Mouse (Mus musculus) CD4-positive helper T cell, adult 2 months (primary cell): ENCODE data around the gene Inafm2.

Experiments used
- DNase-seq: peaks from one replicate; pipeline ENCODE4 v3.0.0-alpha.2; 2012; ENCODE audit warnings: low read depth, missing footprints, low spot score

Inafm2 gene

GRCm38 (mm10) chr2:118756103-118756502 is 10.5 kb downstream of the Inafm2 start:
- no peak for DNase-seq

DNA sequence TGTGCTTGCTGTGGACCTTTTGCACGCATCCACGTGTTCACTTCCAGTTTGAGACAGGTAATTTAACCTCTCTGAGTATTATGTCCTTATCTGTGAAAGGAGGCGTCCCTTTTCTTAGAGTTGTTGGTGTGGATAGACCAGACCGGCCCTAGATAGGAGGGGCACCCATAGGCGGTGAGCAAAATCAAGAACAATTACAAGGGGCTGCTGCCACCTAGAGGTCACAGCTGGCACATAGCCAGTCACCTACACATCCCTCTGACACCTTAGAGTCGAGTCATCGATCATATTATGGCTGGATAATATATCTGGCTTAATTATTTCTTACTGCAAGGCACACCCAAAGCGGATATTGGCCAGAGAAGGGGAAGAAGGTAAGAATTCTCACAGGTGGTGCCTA is 14.3 kb downstream of the Inafm2 start:
- peak; percentile 80 for DNase-seq

DNA sequence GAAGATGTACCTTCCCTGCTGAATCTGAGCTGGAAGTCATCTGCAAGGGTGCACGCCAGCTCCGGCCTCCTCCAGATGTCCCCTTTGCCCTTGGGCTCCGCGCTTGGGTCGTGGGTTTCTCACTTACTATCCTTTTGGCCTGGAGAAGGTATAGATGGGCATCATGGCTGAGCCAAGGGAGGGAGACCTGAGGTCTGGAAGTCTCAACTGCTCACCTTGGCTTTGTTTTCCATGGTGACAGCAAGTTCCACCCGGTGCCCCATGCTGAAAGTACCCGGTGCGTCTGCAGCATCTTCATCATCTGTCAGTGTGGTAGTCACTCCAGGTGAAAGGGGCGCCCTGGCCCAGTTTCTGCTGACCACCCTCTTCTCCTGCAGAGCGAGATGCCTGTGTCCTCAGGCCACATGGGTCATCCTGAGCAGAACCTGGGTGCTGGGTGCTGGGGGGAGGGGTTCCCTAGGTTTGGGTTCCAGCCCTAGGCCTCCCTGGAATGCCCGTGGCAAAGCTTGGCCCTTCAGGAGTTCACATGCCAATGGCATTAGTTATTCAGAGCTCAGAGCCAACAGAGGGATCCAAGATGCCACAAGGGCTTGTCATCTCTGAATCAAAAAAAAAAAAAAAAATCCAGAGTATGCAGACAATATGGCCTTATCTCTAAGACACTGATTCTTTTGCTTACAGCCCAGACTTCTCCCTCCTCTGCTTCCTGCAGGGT is 14.9 kb downstream of the Inafm2 start:
- no peak for DNase-seq

GRCm38 (mm10) chr2:118761358-118761757 is 15.8 kb downstream of the Inafm2 start:
- no peak for DNase-seq

- peak; percentile 61 for DNase-seq
These were observed 16.6 kb downstream of the Inafm2 start, which contains the start of gene Ccdc9b for GRCm38 (mm10) chr2:118761906-118762783. Ccdc9b (minus strand) TSS chr2:118762661.

DNA sequence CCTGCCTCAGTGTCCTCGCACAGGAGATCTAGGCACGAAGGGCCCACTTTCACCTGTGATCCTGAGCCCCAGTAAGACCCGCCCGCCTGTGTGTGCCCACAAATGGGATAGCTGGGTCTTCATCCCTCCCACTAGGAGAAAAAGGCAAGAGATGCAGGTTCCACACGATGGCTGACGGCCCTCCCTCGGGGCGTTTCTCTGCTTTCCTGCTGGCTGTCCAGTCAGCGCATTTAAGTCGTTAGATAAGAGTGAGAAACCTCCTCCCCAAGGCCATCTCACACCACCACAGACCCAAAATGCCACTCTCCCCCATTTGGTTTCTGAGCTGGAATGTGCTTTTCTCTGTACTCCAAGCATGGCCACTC is 17.2 kb downstream of the Inafm2 start:
- DNase-seq = no peak

GRCm38 (mm10) chr2:118763469-118763868 is 17.9 kb downstream of the Inafm2 start:
- DNase-seq = no peak

DNA sequence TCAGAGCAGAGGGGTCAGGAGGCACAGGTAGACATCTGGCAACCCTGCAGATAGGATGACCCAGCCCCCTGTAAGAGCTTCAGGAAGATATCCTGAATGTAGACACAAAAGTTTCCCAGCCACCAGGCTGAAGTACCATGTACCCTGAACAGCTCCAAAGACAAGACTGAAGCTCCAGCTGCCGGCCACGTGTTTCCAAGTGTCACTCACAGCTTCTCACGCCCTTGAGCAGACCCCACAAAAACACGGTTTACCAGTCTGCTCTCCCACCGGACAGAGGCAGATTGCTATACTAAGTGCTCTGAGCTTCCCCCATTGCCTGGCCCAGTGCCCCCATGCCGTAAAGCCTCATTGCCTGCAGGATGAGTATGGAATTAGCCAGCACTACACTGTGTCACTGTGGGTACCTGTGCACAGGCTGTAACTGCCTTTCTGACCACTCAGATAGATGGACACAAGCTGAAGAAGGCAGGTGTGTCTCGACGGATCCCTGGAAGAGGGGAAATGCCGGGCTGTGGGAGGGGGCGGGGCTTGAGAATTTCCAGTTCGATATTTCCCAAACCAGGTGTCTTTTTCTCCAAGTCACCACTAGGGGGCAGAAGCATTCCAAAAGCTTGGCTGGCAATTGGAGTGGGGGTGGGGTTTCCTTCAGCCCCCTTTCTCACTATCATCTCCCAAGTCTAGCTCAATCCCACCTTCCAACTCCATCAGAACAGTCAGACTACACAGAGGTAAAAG is 18.7 kb downstream of the Inafm2 start:
- peak; percentile 51 for DNase-seq

GRCm38 (mm10) chr2:118764875-118765274 is 19.3 kb downstream of the Inafm2 start:
- no peak for DNase-seq

- DNase-seq = no peak
These were observed 20.8 kb downstream of the Inafm2 start for GRCm38 (mm10) chr2:118766041-118767033.

- no peak for DNase-seq
These were observed 26.8 kb downstream of the Inafm2 start, which contains the start of gene Phgr1 for GRCm38 (mm10) chr2:118772158-118772874. Phgr1 (plus strand) TSS chr2:118772769.

GRCm38 (mm10) chr2:118774536-118774935 is 29.0 kb downstream of the Inafm2 start:
- DNase-seq = no peak

DNA sequence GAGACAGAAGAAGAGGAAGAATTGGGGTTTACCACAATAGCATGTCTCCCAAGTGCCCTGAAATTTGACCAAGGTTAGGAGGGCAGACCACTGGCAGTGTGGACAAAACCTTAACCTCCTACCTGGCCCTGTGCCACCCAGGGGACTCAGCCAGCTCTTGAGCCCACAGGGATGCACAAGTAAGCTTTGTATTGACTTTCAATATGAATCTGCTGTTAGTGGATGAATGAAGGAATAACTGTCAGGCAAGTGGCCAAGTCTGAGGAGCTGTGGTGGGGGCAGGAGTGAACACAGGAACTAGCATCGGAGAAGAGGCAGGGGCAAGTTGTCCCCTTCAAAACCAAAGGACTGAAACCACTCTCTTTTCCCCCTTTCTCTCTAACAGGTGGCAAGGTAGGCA is 29.8 kb downstream of the Inafm2 start:
- no peak for DNase-seq

- DNase-seq = no peak
These were observed 30.3 kb downstream of the Inafm2 start for GRCm38 (mm10) chr2:118775846-118776245.

GRCm38 (mm10) chr2:118776295-118776694 is 30.7 kb downstream of the Inafm2 start:
- DNase-seq = no peak

DNA sequence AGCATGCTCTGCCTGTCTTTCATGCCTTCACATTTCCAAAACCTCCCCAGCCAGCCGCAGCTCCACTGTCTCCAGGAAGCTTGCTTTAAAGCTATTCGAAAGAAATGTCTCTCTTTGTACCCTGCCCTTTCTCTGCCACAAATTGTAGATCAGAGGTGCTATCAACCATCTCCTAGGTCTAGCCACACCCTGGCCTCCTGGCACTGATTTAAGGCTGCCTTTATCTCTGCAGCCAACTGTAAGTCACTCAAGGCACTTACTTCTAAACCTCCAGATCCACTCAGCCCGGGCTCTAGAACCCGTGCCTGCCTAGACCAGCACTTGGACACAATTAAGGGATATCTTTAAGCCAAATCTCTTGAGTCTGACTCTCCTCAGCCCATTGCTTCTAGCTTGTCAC is 32.9 kb downstream of the Inafm2 start:
- no peak for DNase-seq

GRCm38 (mm10) chr2:118779065-118779464 is 33.5 kb downstream of the Inafm2 start:
- DNase-seq = no peak

- DNase-seq = peak; percentile 68
These were observed 34.2 kb downstream of the Inafm2 start, which contains the start of gene Disp2 for GRCm38 (mm10) chr2:118779504-118780480. Disp2 (plus strand) TSS chr2:118779719.

GRCm38 (mm10) chr2:118781115-118781514 is 35.6 kb downstream of the Inafm2 start:
- no peak for DNase-seq
